Mouse (Mus musculus) thymus, postnatal 0 days (tissue): ENCODE data around the gene Gm49673. TPM values are rescaled to one million over a fixed set of nuclear protein-coding genes. Genes with fewer than 3 reads are reported as not detected.
"Not testable (repeated sequence)": the region's sequence is repeated elsewhere in the genome, so short reads cannot be mapped to it uniquely, and the experiment has no call there.

Source experiments
- DNase-seq: peaks from one replicate; pipeline ENCODE4 v3.0.0-alpha.2; 2015; ENCODE audit warnings: low spot score
- polyA plus RNA-seq: library from polyadenylated mRNA; unstranded; fragments of >200 nt; fragmentation: Nextera tagmentation; extraction: Ambion mirVana; gene quantifications from 2 replicates; pipeline ENCODE4 v1.2.1, GENCODE M21; 2015

The Gm49673 gene
- polyA plus RNA-seq, 1 experiment from 2014 or later, result 0.52 TPM

GRCm38 (mm10) chr17:8138116-8138515 lies 9.5 kb downstream of the Gm49673 start:
- DNase-seq, result not testable (repeated sequence)

GRCm38 (mm10) chr17:8130849-8131248 lies 16.7 kb downstream of the Gm49673 start:
- DNase-seq, result not testable (repeated sequence)

DNA sequence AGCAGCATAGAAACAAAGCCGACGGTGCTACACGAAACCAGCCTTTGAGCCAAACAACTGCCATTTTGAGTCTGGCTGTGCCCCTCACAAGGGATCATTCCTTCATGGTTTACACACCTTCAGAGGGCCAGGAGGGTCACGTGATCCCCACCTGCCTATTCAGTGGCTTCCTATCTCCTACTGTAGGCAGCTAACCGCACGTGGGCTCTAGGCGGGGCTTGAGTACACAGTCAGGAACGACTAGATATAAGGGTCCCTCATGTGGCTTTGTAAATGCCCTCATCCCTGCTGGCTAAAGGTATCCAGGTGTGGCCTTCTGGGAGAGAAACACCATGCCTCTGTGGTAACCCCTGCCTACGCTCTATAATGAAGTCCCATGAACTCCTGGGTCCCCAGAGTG lies 18.0 kb downstream of the Gm49673 start:
- DNase-seq, result not testable (repeated sequence)

- DNase-seq, result not testable (repeated sequence)
Measured at GRCm38 (mm10) chr17:8128326-8128993, 19.1 kb downstream of the Gm49673 start.

DNA sequence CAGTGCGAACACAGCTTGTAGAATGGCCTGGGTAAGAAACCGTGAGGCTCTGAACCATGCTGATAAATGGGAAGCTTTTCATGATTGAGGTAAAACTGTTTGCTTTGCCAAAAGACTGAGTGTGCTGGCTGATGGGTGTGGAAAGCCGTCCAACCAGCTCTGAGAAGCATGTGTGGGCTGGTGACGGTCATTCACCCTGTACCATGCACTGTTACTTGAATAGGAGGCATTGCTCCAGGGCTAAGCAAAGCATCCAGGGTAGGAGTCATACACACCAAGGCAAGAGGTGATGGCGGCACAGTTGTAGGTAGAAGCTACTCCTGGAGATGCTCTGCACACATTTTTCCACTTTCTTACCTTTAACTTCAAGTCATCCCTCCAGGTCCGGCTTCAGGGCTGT lies 23.0 kb downstream of the Gm49673 start:
- DNase-seq, result not testable (repeated sequence)

DNA sequence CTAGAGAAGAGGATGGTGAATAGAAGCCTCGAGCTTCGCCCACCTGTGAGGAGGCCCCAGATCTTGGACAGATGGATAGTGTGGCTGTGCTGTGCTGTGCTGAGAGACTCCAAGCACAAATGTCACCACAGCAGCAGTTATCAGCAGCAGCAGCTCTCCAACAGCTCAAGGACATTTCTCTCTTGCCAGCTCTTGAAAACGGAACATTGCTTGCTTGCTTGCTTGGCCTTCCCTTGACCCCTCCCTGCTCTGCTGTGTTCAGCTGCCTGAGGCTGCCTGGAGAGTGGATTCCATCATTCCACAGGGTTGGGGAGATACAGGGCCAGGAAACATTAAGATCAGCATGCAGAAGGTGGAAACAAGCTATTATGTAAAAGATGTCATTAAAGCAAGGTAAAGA lies 24.6 kb downstream of the Gm49673 start:
- DNase-seq, result not testable (repeated sequence)

DNA sequence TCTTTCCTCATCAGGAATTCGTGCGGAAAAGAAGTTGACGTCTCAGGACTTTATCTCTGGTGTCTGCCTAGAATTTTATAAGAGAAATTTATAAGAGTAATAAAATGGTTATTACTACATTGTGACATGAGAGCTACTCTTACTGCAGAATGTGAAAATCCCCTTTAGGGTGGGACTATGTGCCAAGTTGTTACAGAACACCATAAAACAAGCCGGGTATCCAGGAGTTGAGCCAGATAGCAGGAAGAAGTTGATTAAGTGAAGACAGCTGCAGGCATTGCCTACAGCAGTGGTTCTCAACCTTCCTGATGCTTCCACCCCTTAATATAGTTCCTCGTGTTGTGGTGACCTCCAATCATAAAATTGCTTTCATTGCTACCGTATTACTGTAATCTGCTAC lies 30.7 kb downstream of the Gm49673 start:
- not testable (repeated sequence) for DNase-seq

- peak; percentile 41 for DNase-seq
Measured at GRCm38 (mm10) chr17:8116378-8116777, 31.2 kb downstream of the Gm49673 start.

GRCm38 (mm10) chr17:8112199-8112598 lies 35.4 kb downstream of the Gm49673 start:
- not testable (repeated sequence) for DNase-seq

DNA sequence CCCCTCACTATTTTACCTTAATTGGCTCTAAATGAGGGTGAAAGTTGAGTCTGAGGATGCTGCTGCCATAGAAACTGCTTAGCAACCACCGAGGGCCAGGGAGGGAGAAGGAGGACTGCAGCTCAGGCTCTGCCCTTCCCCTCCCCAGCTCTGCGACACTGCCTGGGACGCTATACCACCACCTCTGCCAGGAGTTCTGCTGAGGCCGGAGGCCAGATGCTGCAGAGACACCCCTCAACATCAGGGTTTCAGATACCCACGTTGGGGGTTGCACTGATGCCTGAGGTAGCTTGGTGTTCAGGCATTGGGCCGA lies 46.3 kb downstream of the Gm49673 start:
- not testable (repeated sequence) for DNase-seq

DNA sequence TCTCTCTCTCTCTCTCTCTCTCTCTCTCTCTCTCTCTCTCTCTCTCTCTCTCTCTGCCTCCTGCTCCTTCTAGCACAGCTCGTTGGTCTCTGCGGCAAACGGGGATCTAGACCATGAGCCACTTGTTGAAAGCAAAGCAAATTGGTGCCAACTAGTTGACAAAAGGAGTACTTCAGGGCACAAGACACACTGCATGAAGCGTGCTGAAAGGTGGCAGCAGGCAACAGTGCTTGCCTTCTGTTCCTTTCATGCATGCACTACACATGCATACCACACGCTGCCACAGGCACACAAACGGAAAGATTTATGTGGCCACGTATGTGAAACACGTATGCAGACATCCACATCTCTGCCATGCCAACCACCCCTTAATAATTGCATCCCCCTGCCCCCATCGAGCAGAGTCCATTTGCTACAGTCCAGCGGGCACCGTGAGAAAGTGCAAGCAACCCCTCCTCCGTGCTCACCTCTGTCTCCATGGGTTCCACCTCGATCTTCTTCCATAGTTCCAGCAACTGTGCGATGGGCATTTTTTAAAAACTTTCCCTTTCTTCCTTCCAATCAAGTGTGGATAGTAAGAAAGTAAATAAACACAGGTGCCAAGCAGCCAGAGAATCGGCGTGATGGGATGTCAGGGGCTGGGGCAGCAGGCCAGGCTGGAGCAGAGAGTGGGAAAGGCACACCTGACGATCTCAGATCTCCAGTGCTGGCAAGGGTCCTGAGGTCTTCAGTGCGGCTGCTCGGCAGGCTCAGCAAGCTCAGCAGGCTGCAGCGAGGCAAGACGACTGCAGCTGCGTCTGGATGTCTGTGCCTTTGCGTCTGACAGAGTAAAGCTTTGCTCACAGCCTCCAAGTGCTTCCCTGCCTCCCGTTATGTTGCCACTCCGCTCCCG lies 46.9 kb downstream of the Gm49673 start:
- DNase-seq, result not testable (repeated sequence)

DNA sequence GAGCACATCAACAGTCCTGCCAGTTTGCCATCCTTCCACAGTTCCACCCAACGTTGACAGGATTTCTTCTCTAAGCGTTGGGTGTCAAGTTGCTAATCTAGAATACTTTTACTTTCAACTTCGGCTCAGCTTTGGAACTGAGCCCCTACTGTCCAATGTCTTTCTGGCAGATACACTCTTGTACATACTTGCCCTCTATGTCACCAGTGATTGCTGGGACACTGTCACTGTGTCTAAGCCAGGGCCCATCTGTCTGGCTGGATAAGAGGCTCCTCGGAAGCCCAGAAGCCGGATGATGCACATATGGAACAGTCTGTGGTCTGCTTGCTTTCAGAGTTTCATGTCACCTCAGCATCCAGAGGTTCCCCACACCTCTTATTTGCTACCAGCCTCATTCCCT lies 51.4 kb downstream of the Gm49673 start:
- not testable (repeated sequence) for DNase-seq

GRCm38 (mm10) chr17:8095653-8096052 lies 51.9 kb downstream of the Gm49673 start:
- not testable (repeated sequence) for DNase-seq

- DNase-seq, result not testable (repeated sequence)
Measured at GRCm38 (mm10) chr17:8092537-8093526, 54.8 kb downstream of the Gm49673 start.

- not testable (repeated sequence) for DNase-seq
Measured at GRCm38 (mm10) chr17:8091320-8091719, 56.3 kb downstream of the Gm49673 start.

- DNase-seq, result not testable (repeated sequence)
Measured at GRCm38 (mm10) chr17:8069847-8070246, 77.7 kb downstream of the Gm49673 start.

DNA sequence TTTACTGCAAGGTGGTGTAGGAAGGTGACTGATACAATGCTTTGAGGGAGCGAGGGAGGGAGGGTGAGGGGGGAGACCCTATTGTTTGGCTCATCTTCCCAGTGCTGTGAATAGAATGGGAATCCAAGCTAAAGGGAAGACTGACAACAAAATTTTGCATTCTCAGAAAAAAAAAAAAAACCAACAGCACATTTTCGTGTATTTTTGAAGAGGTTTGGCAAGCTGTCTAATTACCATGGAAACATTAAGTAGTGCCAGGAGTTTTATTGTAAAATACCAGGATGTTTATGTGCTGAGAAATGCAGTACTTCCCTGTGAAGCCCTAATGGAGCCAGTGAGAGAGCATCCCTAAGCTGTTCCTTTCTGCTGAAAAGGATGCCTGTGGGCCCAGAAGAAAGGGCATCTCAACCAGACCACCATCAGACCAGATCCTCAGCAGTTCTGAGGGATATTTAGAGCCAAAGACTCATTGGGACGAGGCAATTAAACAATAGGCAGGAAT lies 90.9 kb downstream of the Gm49673 start:
- not testable (repeated sequence) for DNase-seq

DNA sequence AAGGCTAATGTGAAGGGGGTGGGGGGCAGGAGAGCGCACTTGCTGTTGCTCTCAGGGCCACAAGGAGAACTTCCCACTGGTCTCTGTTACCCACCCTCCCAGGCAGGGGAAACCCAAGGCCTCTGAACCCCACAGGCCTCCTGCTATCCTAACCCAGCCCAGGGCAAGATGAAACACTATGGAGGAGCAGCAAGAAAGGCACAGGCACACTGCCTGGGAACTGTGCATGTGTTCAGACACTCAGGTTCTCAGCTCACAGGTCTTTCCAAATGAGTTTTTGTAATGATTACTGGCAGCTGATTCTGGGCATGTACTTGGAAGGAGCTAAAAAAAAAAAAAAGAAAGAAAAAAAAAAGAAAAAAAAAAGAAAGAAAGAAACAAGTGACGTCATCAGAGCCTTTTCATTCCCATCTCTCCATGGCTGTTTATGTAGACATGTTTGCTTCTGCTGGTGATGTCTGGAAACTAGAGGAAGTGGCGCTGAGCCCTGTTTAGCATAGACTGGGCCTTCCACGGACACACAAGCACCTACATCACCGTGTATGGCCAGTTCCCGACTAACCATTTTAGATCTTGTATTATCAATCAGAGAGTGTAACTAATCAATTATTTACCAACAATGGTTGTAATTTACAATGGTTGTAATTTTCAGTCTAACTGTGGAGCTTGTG lies 91.5 kb downstream of the Gm49673 start:
- DNase-seq, result not testable (repeated sequence)

- DNase-seq, result peak; percentile 54
Measured at GRCm38 (mm10) chr17:8051247-8051646, 96.3 kb downstream of the Gm49673 start.

GRCm38 (mm10) chr17:8050218-8050617 lies 97.4 kb downstream of the Gm49673 start:
- not testable (repeated sequence) for DNase-seq
